Mouse (Mus musculus) hindbrain, embryonic 14.5 days (tissue): ENCODE measurements around the gene Strn4. TPM values are rescaled to one million over a fixed set of nuclear protein-coding genes. Genes with fewer than 3 reads are reported as not detected.
A peak's percentile ranks its signal among the peaks of the same experiment; 100 is the strongest.

Experiments
- ATAC-seq: fragments of 200-750 bp; cut with Nextera tagmentation; 2 replicates; pipeline ENCODE4 v1.8.0; 2017; ENCODE audit warnings: moderate number of reproducible peaks, mild to moderate bottlenecking, moderate TSS enrichment, moderate library complexity; ENCODE audit not compliant: low FRiP score
- DNase-seq: peaks from one replicate; pipeline ENCODE4 v3.0.0-alpha.2; 2015; ENCODE audit warnings: low spot score
- H3K27ac ChIP-seq: fragments of 300-500 bp; sonication (generic); 2 replicates; pipeline ENCODE4 v1.5.1; 2014; ENCODE audit warnings: mild to moderate bottlenecking, moderate library complexity
- H3K27me3 ChIP-seq: fragments of 300-500 bp; sonication (generic); 2 replicates; pipeline ENCODE4 v1.6.1; 2014; ENCODE audit warnings: mild to moderate bottlenecking, low read length, mixed read lengths; ENCODE audit not compliant: control insufficient read depth, insufficient read depth
- H3K36me3 ChIP-seq: fragments of 300-500 bp; sonication (generic); replicated peaks from 2 replicates; pipeline ENCODE4 v1.6.1; 2014; ENCODE audit not compliant: control insufficient read depth, insufficient read depth
- H3K4me1 ChIP-seq: fragments of 300-500 bp; sonication (generic); replicated peaks from 2 replicates; pipeline ENCODE4 v1.6.1; 2014; ENCODE audit warnings: antibody characterized with exemption, low read length, mixed read lengths; ENCODE audit not compliant: control insufficient read depth, insufficient read depth
- H3K4me2 ChIP-seq: fragments of 300-500 bp; sonication (generic); replicated peaks from 2 replicates; pipeline ENCODE4 v1.6.1; 2014; ENCODE audit warnings: mild to moderate bottlenecking, moderate library complexity
- H3K4me3 ChIP-seq: fragments of 300-500 bp; sonication (generic); replicated peaks from 2 replicates; pipeline ENCODE4 v1.5.1; 2014; ENCODE audit warnings: mild to moderate bottlenecking, low read length
- H3K9ac ChIP-seq: fragments of 300-500 bp; sonication (generic); 2 replicates; pipeline ENCODE4 v1.6.1; 2014
- H3K9me3 ChIP-seq: fragments of 300-500 bp; sonication (generic); 2 replicates; pipeline ENCODE4 v1.6.1; 2016; ENCODE audit warnings: low read length; ENCODE audit not compliant: control insufficient read depth
- WGBS: fragments of 180-500 bp; shearing (Covaris S2); extraction: QIAGEN DNeasy Blood & Tissue Kit; methylation state at CpG from one replicate; pipeline ENCODE4 v1.1.7; 2014; 5-methylcytosine and 5-hydroxymethylcytosine counted together
- polyA plus RNA-seq: library from polyadenylated mRNA; unstranded; fragments of >200 nt; fragmentation: Nextera tagmentation; extraction: Ambion mirVana; gene quantifications from 2 replicates; pipeline ENCODE4 v1.2.1, GENCODE M21; 2014

Strn4 gene
- polyA plus RNA-seq, 1 experiment from 2014 or later = 174 TPM

GRCm38 (mm10) chr7:16867488-16867887 is 51.8 kb downstream of the Strn4 start:
- DNase-seq = no peak
- 0 out of 2 replicates have a peak, but pooled peaks cover 3% of the 10 kb centered on the region for H3K4me1 ChIP-seq
- 89% methylated on average over 3 of the region's 3 CpGs for whole genome bisulfite sequencing
- H3K36me3 ChIP-seq = peaks cover 34% of the 10 kb centered on the region
- H3K4me2 ChIP-seq = no peak overlapping the region
- no peak overlapping the region for H3K27ac ChIP-seq
- no peaks in the 10 kb centered on the region for H3K27me3 ChIP-seq
- no peak for ATAC-seq
- no peak overlapping the region for H3K9ac ChIP-seq
- no peaks in the 10 kb centered on the region for H3K9me3 ChIP-seq
- no peak overlapping the region for H3K4me3 ChIP-seq

DNA sequence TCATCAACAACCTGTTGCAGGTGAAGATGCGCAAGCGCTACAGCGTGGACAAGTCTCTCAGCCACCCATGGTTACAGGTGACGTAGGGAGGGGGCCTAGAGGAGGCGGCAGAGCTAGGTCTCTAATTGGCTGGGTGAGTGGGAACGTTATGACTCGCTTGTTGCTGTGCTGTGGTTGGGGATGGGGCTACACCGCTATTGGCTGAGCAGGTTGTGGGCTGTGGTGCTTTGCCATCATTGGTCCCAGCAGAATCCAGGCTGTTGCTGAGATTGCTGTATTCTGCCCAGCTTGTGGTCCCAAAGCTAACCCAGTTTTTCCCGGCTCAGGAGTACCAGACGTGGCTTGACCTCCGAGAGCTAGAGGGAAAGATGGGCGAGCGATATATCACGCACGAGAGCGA is 53.8 kb downstream of the Strn4 start:
- ATAC-seq (peak; percentile 98), DNase-seq (peak; percentile 89)
- Histone ChIP-seq H3K36me3 (peaks cover 24% of the 10 kb centered on the region), H3K4me3 (peak overlapping the region; percentile 25), H3K4me2 (peak overlapping the region; percentile 48), H3K27ac (peak overlapping the region; percentile 84), H3K9ac (peak overlapping the region; percentile 48), H3K9me3 (no peaks in the 10 kb centered on the region), H3K4me1 (peaks cover 3% of the 10 kb centered on the region; the same call in 1 of the 2 replicates), H3K27me3 (no peaks in the 10 kb centered on the region)
- 8% methylated on average over 16 of the region's 16 CpGs for WGBS

GRCm38 (mm10) chr7:16871600-16871999 is 55.9 kb downstream of the Strn4 start:
- peaks cover 11% of the 10 kb centered on the region for H3K4me1 ChIP-seq
- no peak overlapping the region for H3K4me3 ChIP-seq
- whole genome bisulfite sequencing = 79% methylated on average over 10 of the region's 10 CpGs
- ATAC-seq (no peak), DNase-seq (no peak)
- H3K9ac ChIP-seq = no peak overlapping the region
- H3K4me2 ChIP-seq = no peak overlapping the region
- no peaks in the 10 kb centered on the region for H3K27me3 ChIP-seq
- H3K27ac ChIP-seq = no peak overlapping the region
- peaks cover 10% of the 10 kb centered on the region; the same call in 1 of the 2 replicates for H3K36me3 ChIP-seq
- H3K9me3 ChIP-seq = no peaks in the 10 kb centered on the region

GRCm38 (mm10) chr7:16872478-16872877 is 56.8 kb downstream of the Strn4 start:
- ATAC-seq = no peak
- no peak for DNase-seq
- Histone ChIP-seq H3K9me3 (no peaks in the 10 kb centered on the region), H3K27me3 (no peaks in the 10 kb centered on the region), H3K4me1 (peaks cover 19% of the 10 kb centered on the region), H3K9ac (no peak overlapping the region), H3K27ac (no peak overlapping the region), H3K36me3 (peaks cover 6% of the 10 kb centered on the region; the same call in 1 of the 2 replicates), H3K4me2 (no peak overlapping the region), H3K4me3 (no peak overlapping the region)
- 97% methylated on average over 9 of the region's 9 CpGs for WGBS

GRCm38 (mm10) chr7:16873392-16873791 is 57.7 kb downstream of the Strn4 start:
- H3K4me1 ChIP-seq = peaks cover 19% of the 10 kb centered on the region
- H3K4me3 ChIP-seq = no peak overlapping the region
- H3K4me2 ChIP-seq = peak overlapping the region; percentile 52; the same call in 1 of the 2 replicates
- peaks cover 6% of the 10 kb centered on the region; the same call in 1 of the 2 replicates for H3K36me3 ChIP-seq
- H3K27me3 ChIP-seq = no peaks in the 10 kb centered on the region
- H3K9ac ChIP-seq = no peak overlapping the region
- WGBS = 88% methylated on average over 4 of the region's 4 CpGs
- H3K9me3 ChIP-seq = no peaks in the 10 kb centered on the region
- no peak overlapping the region for H3K27ac ChIP-seq
- ATAC-seq = no peak
- DNase-seq = no peak

- Histone ChIP-seq H3K4me3 (peak overlapping the region; percentile 33), H3K27ac (peak overlapping the region; percentile 89), H3K27me3 (no peaks in the 10 kb centered on the region), H3K4me2 (peak overlapping the region; percentile 52), H3K4me1 (peaks cover 17% of the 10 kb centered on the region), H3K36me3 (peaks cover 10% of the 10 kb centered on the region), H3K9ac (peak overlapping the region; percentile 14; the same call in 1 of the 2 replicates), H3K9me3 (no peaks in the 10 kb centered on the region)
- DNase-seq = peak; percentile 75
- WGBS = 6% methylated on average over 17 of the region's 17 CpGs
- ATAC-seq = no peak
Measured at GRCm38 (mm10) chr7:16874190-16874589, 58.5 kb downstream of the Strn4 start.

DNA sequence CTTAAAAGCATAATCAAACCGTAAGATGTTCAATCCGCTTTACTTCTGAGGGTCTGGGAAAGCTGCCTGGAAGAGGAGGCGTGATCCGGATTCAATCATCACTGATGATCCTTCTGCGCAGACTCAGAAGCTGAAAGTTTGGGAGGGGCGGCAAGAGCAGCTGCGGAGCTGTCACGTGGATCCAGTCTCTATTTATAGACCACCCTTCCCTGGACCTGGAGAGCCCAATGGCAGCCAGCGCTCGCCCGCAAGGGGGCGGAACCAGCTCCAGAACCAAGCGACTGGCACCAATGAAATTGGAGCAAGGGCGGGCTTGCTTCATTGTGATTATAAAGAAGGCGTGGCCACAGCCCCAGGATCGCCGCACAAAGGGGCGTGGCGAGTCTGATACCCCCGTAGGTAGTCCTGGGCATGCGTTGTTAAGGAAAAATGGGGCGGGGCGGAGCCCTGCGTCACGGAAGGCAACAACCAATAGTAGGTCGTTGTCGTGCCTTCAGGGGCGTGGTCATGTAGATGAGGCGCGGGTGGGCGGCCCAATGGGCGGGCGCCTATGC is 59.1 kb downstream of the Strn4 start:
- DNase-seq = peak; percentile 100
- H3K27ac ChIP-seq = peak overlapping the region; percentile 89
- H3K4me1 ChIP-seq = peaks cover 16% of the 10 kb centered on the region
- peak overlapping the region; percentile 14; the same call in 1 of the 2 replicates for H3K9ac ChIP-seq
- no peaks in the 10 kb centered on the region for H3K27me3 ChIP-seq
- peak overlapping the region; percentile 62 for H3K4me3 ChIP-seq
- under 1% methylated on average over 33 of the region's 33 CpGs for WGBS
- ATAC-seq = peak; percentile 97
- H3K36me3 ChIP-seq = peaks cover 12% of the 10 kb centered on the region
- peak overlapping the region; percentile 71 for H3K4me2 ChIP-seq
- no peaks in the 10 kb centered on the region for H3K9me3 ChIP-seq

GRCm38 (mm10) chr7:16875310-16875325 is 59.4 kb downstream of the Strn4 start, which contains the start of gene Dact3:
Gene Dact3, plus strand, starts transcription at chr7:16875317.
- Histone ChIP-seq H3K4me2 (peak within 1 kb of the TSS; percentile 71), H3K4me1 (peaks cover 18% of the 10 kb centered on the region), H3K27ac (peak within 1 kb of the TSS; percentile 89), H3K9ac (peak within 1 kb of the TSS; percentile 75), H3K36me3 (peaks cover 12% of the 10 kb centered on the region), H3K9me3 (no peaks in the 10 kb centered on the region), H3K27me3 (no peaks in the 10 kb centered on the region), H3K4me3 (peak within 1 kb of the TSS; percentile 62)
- no peak for DNase-seq
- ATAC-seq = no peak
- WGBS = 0% methylated on average over 1 of the region's 1 CpGs

DNA sequence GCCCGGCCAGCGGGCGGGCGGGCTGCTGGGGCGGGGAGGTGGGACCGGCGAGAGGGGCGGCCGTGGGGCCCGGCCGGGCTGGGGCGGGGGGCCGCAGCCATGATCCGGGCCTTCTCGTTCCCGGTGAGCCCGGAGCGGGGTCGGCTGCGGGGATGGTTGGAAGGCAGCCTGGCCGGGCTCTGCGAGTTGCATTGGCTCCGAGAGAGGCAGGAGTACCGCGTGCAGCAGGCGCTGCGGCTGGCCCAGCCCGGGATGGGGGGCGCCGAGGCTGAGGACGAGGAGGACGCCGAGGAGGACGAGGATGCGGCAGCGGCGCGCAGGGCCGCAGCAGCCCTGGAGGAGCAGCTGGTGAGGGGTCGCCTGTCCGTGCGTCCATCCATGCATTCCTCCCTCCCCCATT is 59.6 kb downstream of the Strn4 start:
- Histone ChIP-seq H3K27me3 (no peaks in the 10 kb centered on the region), H3K9ac (peak overlapping the region; percentile 75), H3K36me3 (peaks cover 12% of the 10 kb centered on the region), H3K4me1 (peaks cover 20% of the 10 kb centered on the region), H3K27ac (peak overlapping the region; percentile 83), H3K4me2 (peak overlapping the region; percentile 71), H3K9me3 (no peaks in the 10 kb centered on the region), H3K4me3 (peak overlapping the region; percentile 62)
- DNase-seq (no peak), ATAC-seq (peak; percentile 56)
- WGBS = under 1% methylated on average over 36 of the region's 42 CpGs

- no peak for ATAC-seq
- WGBS = 10% methylated on average over 11 of the region's 11 CpGs
- Histone ChIP-seq H3K4me1 (peaks cover 24% of the 10 kb centered on the region), H3K36me3 (peaks cover 13% of the 10 kb centered on the region), H3K4me2 (peak overlapping the region; percentile 71), H3K9me3 (no peaks in the 10 kb centered on the region), H3K27me3 (no peaks in the 10 kb centered on the region), H3K9ac (peak overlapping the region; percentile 75), H3K27ac (no peak overlapping the region), H3K4me3 (peak overlapping the region; percentile 62)
- DNase-seq = no peak
Measured at GRCm38 (mm10) chr7:16876006-16876405, 60.3 kb downstream of the Strn4 start.
